Comparison of ENCODE assay signal across 21 mouse cellular contexts in the genomic region with DNA sequence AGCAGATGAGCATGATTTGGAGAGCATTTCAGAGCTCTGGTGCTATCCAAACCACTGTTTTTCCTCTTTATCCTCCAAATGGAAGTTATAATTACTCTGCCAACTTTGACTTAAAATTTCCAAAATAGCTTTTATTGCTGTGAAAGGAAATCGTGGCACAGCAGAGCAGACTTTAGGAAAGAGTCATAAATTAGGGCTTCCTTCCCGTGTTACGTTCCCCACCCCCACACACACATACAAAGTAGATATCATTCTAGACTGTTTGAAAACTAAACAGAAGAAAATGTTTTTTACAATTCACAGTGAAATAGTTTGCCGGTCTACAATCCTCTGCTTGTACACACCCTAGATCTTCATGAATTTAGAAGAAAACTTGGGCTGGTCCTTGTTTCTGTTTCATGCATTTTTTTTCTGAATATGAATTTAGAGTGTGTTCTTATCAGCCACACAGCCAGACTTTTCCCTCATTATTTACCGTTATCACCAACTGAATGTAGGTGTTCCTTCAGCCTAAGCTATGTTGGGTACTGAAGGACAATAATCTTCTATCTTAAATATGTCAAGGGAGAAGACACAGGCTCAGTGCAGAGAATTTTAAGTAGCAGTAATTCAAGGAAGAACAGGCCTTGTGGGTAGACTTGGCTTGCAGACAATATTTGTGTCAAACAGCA. TPM values are rescaled to one million over a fixed set of nuclear protein-coding genes. Genes with fewer than 3 reads are reported as not detected.
A peak's percentile ranks its signal among the peaks of the same experiment; 100 is the strongest.
DNase-seq lines count a peak whose midpoint lies in the region; ATAC-seq and TF ChIP-seq lines count a peak whose summit lies in the region.
"Had no signal": no experiment of that assay in that cellular context is flagged by ENCODE, and none has a peak within 500 bp of the region (broad histone marks: within the 10 kb centered on the region; RNA-seq: fewer than 3 reads in every experiment).

No protein-coding gene starts in this region.

- H3K4me3 ChIP-seq in megakaryocyte, embryonic 14.5 days (replicated peaks) = peak overlapping the region; percentile 83
- H3K4me3 ChIP-seq in liver, embryonic 13.5 days (replicated peaks) = no peak overlapping the region
- H3K4me3 ChIP-seq in hindbrain, embryonic 10.5 days = no peak overlapping the region
- no peak overlapping the region for H3K4me3 ChIP-seq in forebrain, postnatal 0 days (ENCODE audit: low read depth, low read length)
- H3K4me3 ChIP-seq: embryonic facial prominence, embryonic 10.5 days; hindbrain, embryonic 12.5 days; left cerebral cortex, adult 2 months; limb, embryonic 10.5 days; midbrain, embryonic 13.5 days; myocyte; neural tube, embryonic 15.5 days had no signal

- no peaks in the 10 kb centered on the region for H3K27me3 ChIP-seq in megakaryocyte, embryonic 14.5 days (replicated peaks)
- H3K27me3 ChIP-seq in liver, embryonic 13.5 days = no peaks in the 10 kb centered on the region
- no peaks in the 10 kb centered on the region for H3K27me3 ChIP-seq in hindbrain, embryonic 10.5 days (ENCODE audit: insufficient read depth, poor library complexity, severe bottlenecking)
- H3K27me3 ChIP-seq in forebrain, postnatal 0 days (ENCODE audit: insufficient read depth, low read length) = no peaks in the 10 kb centered on the region
- H3K27me3 ChIP-seq: hindbrain, embryonic 12.5 days; midbrain, embryonic 13.5 days; neural tube, embryonic 15.5 days had no signal

- no peak for TF ChIP-seq CTCF in forebrain, postnatal 0 days (IDR thresholded peaks at IDR 0.05; ENCODE audit: low read depth)

- WGBS in liver, embryonic 13.5 days (ENCODE audit: insufficient replicate concordance) = 14% methylated on average over 5 of the region's 5 CpGs
- WGBS in hindbrain, embryonic 10.5 days = 96% methylated on average over 5 of the region's 5 CpGs
- 84% methylated on average over 5 of the region's 5 CpGs for WGBS in forebrain, postnatal 0 days

- no peak for ATAC-seq in megakaryocyte, adult 5-6 weeks (ENCODE audit: poor library complexity, severe bottlenecking)
- peak; percentile 48; the same call in 1 of the 2 replicates for ATAC-seq in erythroid progenitor cell, adult 5-6 weeks (replicated peaks; ENCODE audit: low FRiP score, poor library complexity, severe bottlenecking)
- ATAC-seq in liver, embryonic 13.5 days (ENCODE audit: low read depth) = peak; percentile 75
- ATAC-seq in forebrain, postnatal 0 days = no peak
- ATAC-seq: forebrain, embryonic 16.5 days; midbrain, embryonic 13.5 days had no signal

- H3K27ac ChIP-seq in liver, embryonic 13.5 days = peak overlapping the region; percentile 90
- H3K27ac ChIP-seq in hindbrain, embryonic 10.5 days = no peak overlapping the region
- no peak overlapping the region for H3K27ac ChIP-seq in forebrain, postnatal 0 days (ENCODE audit: low read depth, low read length)
- H3K27ac ChIP-seq: embryonic facial prominence, embryonic 10.5 days; hindbrain, embryonic 12.5 days; left cerebral cortex, adult 2 months; limb, embryonic 10.5 days; midbrain, embryonic 13.5 days; neural tube, embryonic 15.5 days had no signal

- peak overlapping the region; percentile 49; the same call in 1 of the 2 replicates for H3K9ac ChIP-seq in liver, embryonic 13.5 days
- no peak overlapping the region for H3K9ac ChIP-seq in forebrain, postnatal 0 days
- H3K9ac ChIP-seq: hindbrain, embryonic 12.5 days; midbrain, embryonic 13.5 days; neural tube, embryonic 15.5 days had no signal

- peaks cover 66% of the 10 kb centered on the region for H3K36me3 ChIP-seq in megakaryocyte, embryonic 14.5 days (replicated peaks; ENCODE audit: low read length)
- H3K36me3 ChIP-seq in liver, embryonic 13.5 days = peaks cover 30% of the 10 kb centered on the region
- peaks cover 75% of the 10 kb centered on the region for H3K36me3 ChIP-seq in hindbrain, embryonic 10.5 days
- peaks cover 25% of the 10 kb centered on the region for H3K36me3 ChIP-seq in forebrain, postnatal 0 days (ENCODE audit: insufficient read depth)

- peak; percentile 31 for DNase-seq in liver, embryonic 13.5 days
- DNase-seq in hindbrain, embryonic 10.5 days (ENCODE audit: low spot score) = no peak
- no peak for DNase-seq in urinary bladder, postnatal 14 days (ENCODE audit: low spot score)
- DNase-seq in adipocyte (ENCODE audit: low spot score) = no peak
- no peak for DNase-seq in forebrain, postnatal 0 days
- DNase-seq: cerebellum, adult 11 months; cerebellum, postnatal 14 days; lung, adult 2 months; lung, postnatal 36 days; right cerebral cortex, postnatal 4 days had no signal

- peaks cover 48% of the 10 kb centered on the region for H3K4me1 ChIP-seq in megakaryocyte, embryonic 14.5 days
- H3K4me1 ChIP-seq in liver, embryonic 13.5 days (replicated peaks) = peaks cover 57% of the 10 kb centered on the region
- no peaks in the 10 kb centered on the region for H3K4me1 ChIP-seq in hindbrain, embryonic 10.5 days (replicated peaks)
- H3K4me1 ChIP-seq in forebrain, postnatal 0 days (ENCODE audit: insufficient read depth) = no peaks in the 10 kb centered on the region
- H3K4me1 ChIP-seq: embryonic facial prominence, embryonic 10.5 days; hindbrain, embryonic 12.5 days; limb, embryonic 10.5 days; midbrain, embryonic 13.5 days; neural tube, embryonic 15.5 days had no signal

- H3K4me2 ChIP-seq in liver, embryonic 13.5 days = peak overlapping the region; percentile 50
- H3K4me2 ChIP-seq in forebrain, postnatal 0 days (ENCODE audit: low read depth) = no peak overlapping the region
- H3K4me2 ChIP-seq: hindbrain, embryonic 12.5 days; midbrain, embryonic 13.5 days; neural tube, embryonic 15.5 days had no signal

- H3K9me3 ChIP-seq in megakaryocyte, embryonic 14.5 days = peaks cover 6% of the 10 kb centered on the region
- no peaks in the 10 kb centered on the region for H3K9me3 ChIP-seq in liver, embryonic 13.5 days (replicated peaks)
- peaks cover 4% of the 10 kb centered on the region; the same call in 1 of the 2 replicates for H3K9me3 ChIP-seq in hindbrain, embryonic 10.5 days
- H3K9me3 ChIP-seq in forebrain, postnatal 0 days (ENCODE audit: low read length) = no peaks in the 10 kb centered on the region
- H3K9me3 ChIP-seq: embryonic facial prominence, embryonic 10.5 days; hindbrain, embryonic 12.5 days; limb, embryonic 10.5 days; midbrain, embryonic 13.5 days; neural tube, embryonic 15.5 days had no signal

RNA-seq across cellular contexts. Expression of gene Dennd6a, which starts 22.2 kb away (rescaled TPM):
- polyA plus RNA-seq in megakaryocyte, embryonic 14.5 days (2012; ENCODE audit: insufficient read depth, low replicate concordance) = 0.89 and 1.7 TPM in 2 replicates
- total RNA-seq in megakaryocyte, adult 5-6 weeks (2015) = 28.0 and 34.6 TPM in 2 replicates
- total RNA-seq in megakaryocyte, adult 5-6 weeks (2017) = 30.3 and 30.5 TPM in 2 replicates
- 19.8 and 36.0 TPM in 2 replicates for total RNA-seq in erythroid progenitor cell, adult 5-6 weeks (2015; ENCODE audit: low replicate concordance)
- 24.9 and 31.7 TPM in 2 replicates for total RNA-seq in erythroid progenitor cell, adult 5-6 weeks (2017; ENCODE audit: low replicate concordance)
- 12.4 and 14.4 TPM in 2 replicates for polyA plus RNA-seq in liver, embryonic 13.5 days (2015; fragmentation: Nextera tagmentation; extraction: Ambion mirVana)
- polyA plus RNA-seq in hindbrain, embryonic 10.5 days (2016; fragmentation: Nextera tagmentation; extraction: Ambion mirVana) = 28.7 and 31.9 TPM in 2 replicates
- 23.5 and 30.7 TPM in 2 replicates for total RNA-seq in forebrain, postnatal 0 days (2014; rRNA removed)
- polyA plus RNA-seq in forebrain, postnatal 0 days (2015; fragmentation: Nextera tagmentation; extraction: Ambion mirVana) = 6.8 and 11.9 TPM in 2 replicates

RNA-seq across cellular contexts. Expression of gene Arf4, which starts 42.0 kb away (rescaled TPM):
- 135 and 173 TPM in 2 replicates for polyA plus RNA-seq in megakaryocyte, embryonic 14.5 days (2012; ENCODE audit: insufficient read depth, low replicate concordance)
- 304 and 335 TPM in 2 replicates for total RNA-seq in megakaryocyte, adult 5-6 weeks (2015)
- 83.1 and 91.3 TPM in 2 replicates for total RNA-seq in megakaryocyte, adult 5-6 weeks (2017)
- 95.1 and 143 TPM in 2 replicates for total RNA-seq in erythroid progenitor cell, adult 5-6 weeks (2015; ENCODE audit: low replicate concordance)
- 17.3 and 44.2 TPM in 2 replicates for total RNA-seq in erythroid progenitor cell, adult 5-6 weeks (2017; ENCODE audit: low replicate concordance)
- polyA plus RNA-seq in liver, embryonic 13.5 days (2015; fragmentation: Nextera tagmentation; extraction: Ambion mirVana) = 160 and 203 TPM in 2 replicates
- polyA plus RNA-seq in hindbrain, embryonic 10.5 days (2016; fragmentation: Nextera tagmentation; extraction: Ambion mirVana) = 477 and 484 TPM in 2 replicates
- 176 and 182 TPM in 2 replicates for total RNA-seq in forebrain, postnatal 0 days (2014; rRNA removed)
- 521 and 540 TPM in 2 replicates for polyA plus RNA-seq in forebrain, postnatal 0 days (2015; fragmentation: Nextera tagmentation; extraction: Ambion mirVana)

Comparison
In these comparisons a context has a peak if more than half of its experiments do, and no peak if none do; other contexts are left out.
1. ATAC-seq: peak in erythroid progenitor cell, adult 5-6 weeks (single experiment) and liver, embryonic 13.5 days (single experiment); none in megakaryocyte, adult 5-6 weeks (single experiment) and forebrain, postnatal 0 days (single experiment).